ENCODE assay signal across 8 mouse cellular contexts in the genomic region with DNA sequence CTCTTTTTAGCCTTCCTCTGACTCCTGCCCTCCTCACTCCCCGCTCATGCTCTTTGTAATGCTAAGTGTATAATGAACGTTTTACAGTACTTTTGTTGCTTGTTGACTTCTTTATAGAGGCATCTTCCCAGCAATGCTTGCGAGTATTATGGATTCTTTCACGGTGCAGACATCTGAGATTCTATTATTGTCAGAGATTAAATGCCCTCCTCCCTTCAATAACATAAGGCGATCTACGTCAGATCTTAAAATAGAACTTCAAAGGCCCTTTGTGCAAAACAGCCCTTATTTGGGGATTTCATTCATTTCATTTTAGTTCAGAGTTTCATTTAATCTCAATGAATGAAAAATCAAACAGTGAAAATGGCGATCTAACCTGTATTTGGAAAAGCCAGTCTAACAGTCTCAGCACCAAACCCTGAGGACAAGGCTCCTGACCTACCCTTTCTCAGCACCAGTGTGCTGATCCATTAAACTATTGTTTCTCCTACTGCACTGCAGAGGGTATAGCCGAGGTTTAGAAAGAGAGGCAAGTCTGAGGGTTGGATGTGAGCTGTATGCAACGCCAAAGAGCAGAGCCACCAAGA.
DNase-seq lines count a peak whose midpoint lies in the region; ATAC-seq and TF ChIP-seq lines count a peak whose summit lies in the region.

No protein-coding gene starts in this region.

- H3K9me3 ChIP-seq in kidney, embryonic 16.5 days (ENCODE audit: low read length) = no peaks in the 10 kb centered on the region
- no peaks in the 10 kb centered on the region for H3K9me3 ChIP-seq in hindbrain, embryonic 10.5 days
- no peaks in the 10 kb centered on the region for H3K9me3 ChIP-seq in megakaryocyte, embryonic 14.5 days

- no peak for ATAC-seq in kidney, embryonic 16.5 days (ENCODE audit: low FRiP score, low TSS enrichment)

- H3K27me3 ChIP-seq in kidney, embryonic 16.5 days (ENCODE audit: insufficient read depth, low read length) = no peaks in the 10 kb centered on the region
- no peaks in the 10 kb centered on the region for H3K27me3 ChIP-seq in hindbrain, embryonic 10.5 days (ENCODE audit: insufficient read depth, poor library complexity, severe bottlenecking)
- H3K27me3 ChIP-seq in megakaryocyte, embryonic 14.5 days (replicated peaks) = no peaks in the 10 kb centered on the region

- peaks cover 3% of the 10 kb centered on the region for H3K4me1 ChIP-seq in kidney, embryonic 16.5 days (ENCODE audit: insufficient read depth, low read length)
- peaks cover 5% of the 10 kb centered on the region for H3K4me1 ChIP-seq in bone marrow macrophage, adult 2 months (ENCODE audit: control insufficient read depth, insufficient read depth, low read length)
- peaks cover 15% of the 10 kb centered on the region for H3K4me1 ChIP-seq in hindbrain, embryonic 10.5 days (replicated peaks)
- H3K4me1 ChIP-seq in megakaryocyte, embryonic 14.5 days = peaks cover 35% of the 10 kb centered on the region

- peak overlapping the region; percentile 61 for H3K4me2 ChIP-seq in kidney, embryonic 16.5 days (replicated peaks; ENCODE audit: low read depth, low read length)

- TF ChIP-seq CTCF in bone marrow macrophage, adult 2 months (IDR thresholded peaks at IDR 0.05; ENCODE audit: low read depth, low read length) = no peak

- 1% methylated on average over 9 of the region's 9 CpGs for WGBS in kidney, embryonic 16.5 days
- 2% methylated on average over 9 of the region's 9 CpGs for WGBS in hindbrain, embryonic 10.5 days

- DNase-seq in kidney, postnatal 36 days = no peak
- peak; percentile 4 for DNase-seq in hindbrain, embryonic 10.5 days (ENCODE audit: low spot score)
- no peak for DNase-seq in gastrocnemius, adult 18-20 months (ENCODE audit: low spot score)
- no peak for DNase-seq in Muller cell, postnatal 12 days (ENCODE audit: inconsistent ontology term)
- no peak for DNase-seq in adrenal gland, adult (ENCODE audit: inconsistent age in 2 of 2, low spot score in 1 of 2)

- peak overlapping the region; percentile 65 for H3K4me3 ChIP-seq in kidney, embryonic 16.5 days (ENCODE audit: low read length)
- H3K4me3 ChIP-seq in bone marrow macrophage, adult 2 months (ENCODE audit: insufficient read depth, low read length) = peak overlapping the region; percentile 78
- peak overlapping the region; percentile 57 for H3K4me3 ChIP-seq in hindbrain, embryonic 10.5 days
- H3K4me3 ChIP-seq in megakaryocyte, embryonic 14.5 days (replicated peaks) = peak overlapping the region; percentile 93

- no peak for TF ChIP-seq POLR2A in bone marrow macrophage, adult 2 months (IDR thresholded peaks at IDR 0.05; ENCODE audit: borderline replicate concordance, low read depth, low read length)

- peak overlapping the region; percentile 78 for H3K9ac ChIP-seq in kidney, embryonic 16.5 days (replicated peaks; ENCODE audit: low read length)

- peak overlapping the region; percentile 93 for H3K27ac ChIP-seq in kidney, embryonic 16.5 days (ENCODE audit: low read length)
- H3K27ac ChIP-seq in bone marrow macrophage, adult 2 months (ENCODE audit: insufficient read depth, low read depth, low read length) = 0 out of 2 replicates have a peak overlapping the region, but pooled peaks have one; percentile 30
- H3K27ac ChIP-seq in hindbrain, embryonic 10.5 days = peak overlapping the region; percentile 92

- H3K36me3 ChIP-seq in kidney, embryonic 16.5 days (ENCODE audit: insufficient read depth, low read length) = no peaks in the 10 kb centered on the region
- H3K36me3 ChIP-seq in hindbrain, embryonic 10.5 days = no peaks in the 10 kb centered on the region
- no peaks in the 10 kb centered on the region for H3K36me3 ChIP-seq in megakaryocyte, embryonic 14.5 days (replicated peaks; ENCODE audit: low read length)

Comparison
In these comparisons a context has a peak if more than half of its experiments do, and no peak if none do; other contexts are left out.
1. H3K27ac ChIP-seq: peak in every context shown above with its lines; median percentile 93 in kidney, embryonic 16.5 days; 92 in hindbrain, embryonic 10.5 days; 30 in bone marrow macrophage, adult 2 months.